Mouse (Mus musculus) liver, postnatal 0 days (tissue): ENCODE measurements at regions not wholly inside any gene's neighbourhood (a gene's known extent, or its start where the extent isn't known, plus 50 kb on each side); places are given as distances from the start of the nearest gene placed in this dataset.

Experiments used
- ATAC-seq: fragments of 200-750 bp; cut with Nextera tagmentation; 2 replicates; pipeline ENCODE4 v1.8.0; 2017; ENCODE audit warnings: mild to moderate bottlenecking, moderate library complexity
- DNase-seq: peaks from one replicate; pipeline ENCODE4 v3.0.0-alpha.2; 2016
- H3K27ac ChIP-seq: fragments of 300-500 bp; sonication (generic); 2 replicates; pipeline ENCODE4 v1.5.1; 2014; ENCODE audit warnings: antibody characterized with exemption, moderate library complexity, mild to moderate bottlenecking, low read depth
- H3K27me3 ChIP-seq: fragments of 300-500 bp; sonication (generic); 2 replicates; pipeline ENCODE4 v1.6.1; 2014; ENCODE audit warnings: low read length, control low read depth, mixed read lengths; ENCODE audit not compliant: insufficient read depth
- H3K36me3 ChIP-seq: fragments of 300-500 bp; sonication (generic); replicated peaks from 2 replicates; pipeline ENCODE4 v1.6.1; 2014; ENCODE audit warnings: mild to moderate bottlenecking, control low read depth, low read length, moderate library complexity, mixed read lengths; ENCODE audit not compliant: insufficient read depth
- H3K4me1 ChIP-seq: fragments of 300-500 bp; sonication (generic); 2 replicates; pipeline ENCODE4 v1.6.1; 2014; ENCODE audit warnings: antibody characterized with exemption, mild to moderate bottlenecking, control low read depth; ENCODE audit not compliant: insufficient read depth
- H3K4me2 ChIP-seq: fragments of 300-500 bp; sonication (generic); 2 replicates; pipeline ENCODE4 v1.6.1; 2014; ENCODE audit warnings: low read depth, mild to moderate bottlenecking, low read length, moderate library complexity, mixed read lengths
- H3K4me3 ChIP-seq: fragments of 300-500 bp; sonication (generic); 2 replicates; pipeline ENCODE4 v1.5.1; 2014; ENCODE audit warnings: low read depth, low read length
- H3K9ac ChIP-seq: fragments of 300-500 bp; sonication (generic); replicated peaks from 2 replicates; pipeline ENCODE4 v1.6.1; 2014; ENCODE audit warnings: mild to moderate bottlenecking, moderate library complexity
- H3K9me3 ChIP-seq: fragments of 300-500 bp; sonication (generic); 2 replicates; pipeline ENCODE4 v1.6.1; 2016; ENCODE audit warnings: mild to moderate bottlenecking, control low read depth, low read length, mixed read lengths
- CTCF ChIP-seq: sonication (generic); IDR thresholded peaks from 2 replicates; pipeline ENCODE4 v1.5.1; 2016; ENCODE audit warnings: antibody characterized with exemption, low read depth
- EP300 ChIP-seq: IDR thresholded peaks from 2 replicates; pipeline ENCODE4 v1.6.1; 2016; ENCODE audit warnings: antibody characterized with exemption, low read depth, mild to moderate bottlenecking
- WGBS: fragments of 180-500 bp; shearing (Covaris S2); extraction: QIAGEN DNeasy Blood & Tissue Kit; methylation state at CpG from one replicate; pipeline ENCODE4 v1.1.7; 2014; ENCODE audit not compliant: insufficient replicate concordance; 5-methylcytosine and 5-hydroxymethylcytosine counted together

- Histone ChIP-seq H3K9ac (no peak overlapping the region), H3K4me2 (no peak overlapping the region), H3K9me3 (no peaks in the 10 kb centered on the region), H3K27ac (peak overlapping the region; percentile 50; the same call in 1 of the 2 replicates), H3K36me3 (no peaks in the 10 kb centered on the region), H3K27me3 (no peaks in the 10 kb centered on the region), H3K4me1 (no peaks in the 10 kb centered on the region), H3K4me3 (no peak overlapping the region)
- DNase-seq (no peak), ATAC-seq (no peak)
- 69% methylated on average over 8 of the region's 8 CpGs for WGBS
- TF ChIP-seq EP300 (no peak), CTCF (no peak)
Observed at GRCm38 (mm10) chr1:186507956-186508355, 197.8 kb downstream of the Tgfb2 start.

- Histone ChIP-seq H3K4me1 (no peaks in the 10 kb centered on the region), H3K9me3 (no peaks in the 10 kb centered on the region), H3K27me3 (no peaks in the 10 kb centered on the region), H3K27ac (no peak overlapping the region), H3K36me3 (no peaks in the 10 kb centered on the region), H3K9ac (no peak overlapping the region), H3K4me3 (no peak overlapping the region), H3K4me2 (no peak overlapping the region)
- ATAC-seq: no peak
- WGBS: 76% methylated on average over 7 of the region's 7 CpGs
- TF ChIP-seq EP300: no peak
- TF ChIP-seq CTCF: no peak
- DNase-seq: no peak
Observed at GRCm38 (mm10) chr1:186506517-186506916, 199.3 kb downstream of the Tgfb2 start.

GRCm38 (mm10) chr1:186505912-186506311 is 199.9 kb downstream of the Tgfb2 start:
- ATAC-seq (peak; percentile 35; the same call in 1 of the 2 replicates), DNase-seq (no peak)
- Histone ChIP-seq H3K36me3 (no peaks in the 10 kb centered on the region), H3K4me3 (no peak overlapping the region), H3K9me3 (no peaks in the 10 kb centered on the region), H3K4me2 (no peak overlapping the region), H3K27ac (no peak overlapping the region), H3K27me3 (no peaks in the 10 kb centered on the region), H3K9ac (no peak overlapping the region), H3K4me1 (no peaks in the 10 kb centered on the region)
- 42% methylated on average over 1 of the region's 1 CpGs for WGBS
- TF ChIP-seq EP300: no peak
- no peak for TF ChIP-seq CTCF

- Histone ChIP-seq H3K4me3 (no peak overlapping the region), H3K4me2 (no peak overlapping the region), H3K27me3 (no peaks in the 10 kb centered on the region), H3K36me3 (no peaks in the 10 kb centered on the region), H3K9ac (no peak overlapping the region), H3K9me3 (no peaks in the 10 kb centered on the region), H3K4me1 (no peaks in the 10 kb centered on the region), H3K27ac (no peak overlapping the region)
- DNase-seq (no peak), ATAC-seq (no peak)
- whole genome bisulfite sequencing: 79% methylated on average over 6 of the region's 6 CpGs
- TF ChIP-seq CTCF: no peak
- no peak for TF ChIP-seq EP300
Observed at GRCm38 (mm10) chr1:186505051-186505711, 200.6 kb downstream of the Tgfb2 start.

- DNase-seq: no peak
- ATAC-seq: no peak
- no peak overlapping the region for H3K4me2 ChIP-seq
- no peaks in the 10 kb centered on the region for H3K36me3 ChIP-seq
- no peaks in the 10 kb centered on the region for H3K27me3 ChIP-seq
- no peaks in the 10 kb centered on the region for H3K4me1 ChIP-seq
- no peak overlapping the region for H3K27ac ChIP-seq
- H3K4me3 ChIP-seq: no peak overlapping the region
- no peaks in the 10 kb centered on the region for H3K9me3 ChIP-seq
- TF ChIP-seq EP300: no peak
- no peak for TF ChIP-seq CTCF
- WGBS: 88% methylated on average over 1 of the region's 1 CpGs
- no peak overlapping the region for H3K9ac ChIP-seq
Observed at GRCm38 (mm10) chr1:186501726-186502125, 204.1 kb downstream of the Tgfb2 start.

GRCm38 (mm10) chr1:186497872-186498271 is 207.9 kb downstream of the Tgfb2 start:
- no peaks in the 10 kb centered on the region for H3K4me1 ChIP-seq
- WGBS: 50% methylated on average over 1 of the region's 1 CpGs
- no peak overlapping the region for H3K4me3 ChIP-seq
- TF ChIP-seq CTCF (no peak), EP300 (no peak)
- no peak overlapping the region for H3K9ac ChIP-seq
- H3K9me3 ChIP-seq: no peaks in the 10 kb centered on the region
- H3K27ac ChIP-seq: no peak overlapping the region
- no peak for DNase-seq
- no peak overlapping the region for H3K4me2 ChIP-seq
- H3K36me3 ChIP-seq: no peaks in the 10 kb centered on the region
- no peaks in the 10 kb centered on the region for H3K27me3 ChIP-seq
- no peak for ATAC-seq
